Mouse (Mus musculus): ENCODE measurements at regions not wholly inside any gene's neighbourhood (a gene's known extent, or its start where the extent isn't known, plus 50 kb on each side); places are given as distances from the start of the nearest gene placed in this dataset.

DNA sequence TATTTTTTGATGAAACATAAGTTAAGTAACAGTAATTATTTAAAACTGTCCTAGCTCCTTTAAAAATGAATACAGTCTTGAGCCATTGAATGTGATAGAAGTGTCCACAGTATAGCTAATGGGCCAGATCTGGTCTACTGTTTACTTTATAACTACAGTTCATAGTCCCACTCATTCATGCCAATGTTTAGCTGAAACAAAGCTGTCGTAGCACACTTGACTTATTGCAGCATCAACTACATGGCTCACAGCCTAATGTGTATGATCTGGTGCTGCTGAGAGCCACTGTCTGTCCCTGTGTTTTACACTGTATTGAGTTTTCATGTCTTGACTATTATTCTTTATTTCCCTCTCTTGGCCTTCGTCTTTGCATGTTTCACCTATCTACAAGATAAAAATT, 787.1 kb downstream of the Tbl1xr1 start:
- Histone ChIP-seq H3K79me2 (replicated peaks; ENCODE audit: control insufficient read depth, extremely low read depth, insufficient read depth, poor library complexity, severe bottlenecking) (no peaks in the 10 kb centered on the region), H3K9me3 (replicated peaks; ENCODE audit: low read length) (no peaks in the 10 kb centered on the region), H3K27me3 (replicated peaks) (no peaks in the 10 kb centered on the region), H3K9ac (ENCODE audit: insufficient read depth, low read depth) (no peak overlapping the region), H3K27ac (ENCODE audit: insufficient read depth, low read depth) (no peak overlapping the region), H3K4me1 (ENCODE audit: control insufficient read depth in 1 of 2, insufficient read depth in 2 of 2) (no peaks in the 10 kb centered on the region), H3K4me2 (ENCODE audit: insufficient read depth, low read depth, poor library complexity, severe bottlenecking) (no peak overlapping the region), H3K4me3 (replicated peaks in 1 of 3; ENCODE audit: low read depth in 2 of 3, low read length in 2 of 3, poor library complexity in 1 of 3) (no peak overlapping the region), H3K36me3 (replicated peaks in 1 of 2; ENCODE audit: control insufficient read depth in 1 of 2, insufficient read depth in 1 of 2, low read length in 1 of 2) (no peaks in the 10 kb centered on the region)
- DNase-seq (ENCODE audit: extremely low read depth), result no peak
- in situ Hi-C loops (cut with MboI; ENCODE audit: low pct_ligation_motif_present, low pct_unique_long_range_greater_than_20kb, low sequenced_read_pairs) (no loop called here), dilution Hi-C loops (cut with MboI; ENCODE audit: extremely low pct_ligation_motif_present, extremely low pct_unique_long_range_greater_than_20kb, low sequenced_read_pairs) (no loop called here)
- TF ChIP-seq POLR2A (IDR thresholded peaks at IDR 0.05; ENCODE audit: low read depth, low read length), result no peak
- no peak for TF ChIP-seq PAX5 (IDR thresholded peaks at IDR 0.05; ENCODE audit: low read length)
- no peak for TF ChIP-seq E2F4 (IDR thresholded peaks at IDR 0.05; ENCODE audit: insufficient replicate concordance, low read depth, low read length)

DNA sequence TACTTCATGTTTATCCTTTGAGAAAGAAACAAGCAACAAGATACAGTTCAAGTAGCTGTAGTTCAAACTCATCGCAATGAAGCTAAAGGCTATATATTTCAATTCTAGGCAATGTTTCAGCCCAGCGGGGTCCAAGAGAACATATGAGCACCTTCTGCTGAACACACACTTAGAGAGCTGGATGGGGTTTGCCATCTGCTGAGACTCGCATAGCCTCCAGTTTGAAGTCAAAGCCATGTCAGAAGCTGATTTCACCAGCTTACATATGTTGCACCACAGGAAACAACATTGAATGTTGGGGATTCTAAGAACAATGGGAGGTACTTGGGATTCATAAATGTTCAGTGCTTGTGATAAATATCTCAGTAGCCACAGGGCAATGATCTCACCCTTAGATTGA, 801.4 kb downstream of the Tbl1xr1 start:
- dilution Hi-C loops (cut with MboI; ENCODE audit: extremely low pct_ligation_motif_present, extremely low pct_unique_long_range_greater_than_20kb, low sequenced_read_pairs), result no loop called here
- no peak for DNase-seq (ENCODE audit: extremely low read depth)
- in situ Hi-C loops (cut with MboI; ENCODE audit: low pct_ligation_motif_present, low pct_unique_long_range_greater_than_20kb, low sequenced_read_pairs), result no loop called here

DNA sequence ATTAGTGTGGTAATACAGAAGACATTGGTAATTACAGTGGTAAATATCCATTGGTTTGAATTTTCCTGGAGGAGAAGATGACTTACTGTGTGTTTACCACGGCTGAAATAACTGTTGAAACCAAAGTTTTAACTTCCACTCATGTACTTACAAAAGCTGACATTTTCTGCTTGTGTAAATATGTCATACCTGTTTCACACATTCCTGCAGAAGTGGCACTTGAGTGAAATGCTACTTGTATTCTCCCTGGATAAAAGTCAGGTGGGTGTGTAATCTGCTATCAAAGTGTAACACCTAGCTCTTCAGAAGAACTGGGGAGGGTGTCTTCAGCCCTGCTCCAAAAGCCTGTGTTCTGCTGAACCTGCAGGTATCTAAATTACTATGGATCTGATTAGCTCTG, 816.3 kb downstream of the Tbl1xr1 start:
- no peaks in the 10 kb centered on the region for H3K36me3 ChIP-seq (replicated peaks in 1 of 2; ENCODE audit: control insufficient read depth in 1 of 2, insufficient read depth in 1 of 2, low read length in 1 of 2)
- H3K9ac ChIP-seq (ENCODE audit: insufficient read depth, low read depth), result no peak overlapping the region
- no peak overlapping the region for H3K27ac ChIP-seq (ENCODE audit: insufficient read depth, low read depth)
- TF ChIP-seq MEF2A (IDR thresholded peaks at IDR 0.05; ENCODE audit: borderline replicate concordance, low read depth, low read length) (no peak), SMC3 (IDR thresholded peaks at IDR 0.05; ENCODE audit: low read depth, low read length) (no peak), GABPA (IDR thresholded peaks at IDR 0.05; ENCODE audit: insufficient replicate concordance, low read depth, low read length) (no peak), MAX (IDR thresholded peaks at IDR 0.05; ENCODE audit: low read length) (no peak), TCF12 (IDR thresholded peaks at IDR 0.05; ENCODE audit: low read depth, low read length) (no peak), NELFE (IDR thresholded peaks at IDR 0.05; ENCODE audit: low read depth, low read length) (no peak)
- H3K4me2 ChIP-seq (ENCODE audit: insufficient read depth, low read depth, poor library complexity, severe bottlenecking), result no peak overlapping the region
- no peaks in the 10 kb centered on the region for H3K9me3 ChIP-seq (replicated peaks; ENCODE audit: low read length)
- no peak for DNase-seq (ENCODE audit: extremely low read depth)
- H3K4me1 ChIP-seq (ENCODE audit: control insufficient read depth in 1 of 2, insufficient read depth in 2 of 2), result 0 out of 4 replicates have a peak, but pooled peaks cover 0 to 3% of the 10 kb centered on the region in 2 experiments
- no peak overlapping the region for H3K4me3 ChIP-seq (replicated peaks in 1 of 3; ENCODE audit: low read depth in 2 of 3, low read length in 2 of 3, poor library complexity in 1 of 3)
- in situ Hi-C loops (cut with MboI; ENCODE audit: low pct_ligation_motif_present, low pct_unique_long_range_greater_than_20kb, low sequenced_read_pairs) (no loop called here), dilution Hi-C loops (cut with MboI; ENCODE audit: extremely low pct_ligation_motif_present, extremely low pct_unique_long_range_greater_than_20kb, low sequenced_read_pairs) (no loop called here)
- H3K27me3 ChIP-seq (replicated peaks), result no peaks in the 10 kb centered on the region
- H3K79me2 ChIP-seq (replicated peaks; ENCODE audit: control insufficient read depth, extremely low read depth, insufficient read depth, poor library complexity, severe bottlenecking), result no peaks in the 10 kb centered on the region

More for the DNA sequence above, 801.4 kb downstream of the Tbl1xr1 start:
- no peak for TF ChIP-seq JUN (IDR thresholded peaks at IDR 0.05; ENCODE audit: insufficient read depth, low read depth, low read length)
- no peak for TF ChIP-seq POLR2A (IDR thresholded peaks at IDR 0.05; ENCODE audit: low read depth, low read length)
- TF ChIP-seq ZMIZ1 (IDR thresholded peaks at IDR 0.05; ENCODE audit: low read depth, low read length), result no peak
- no peak for TF ChIP-seq SIN3A (IDR thresholded peaks at IDR 0.05; ENCODE audit: low read length)
- no peak for TF ChIP-seq EP300 (IDR thresholded peaks at IDR 0.05; ENCODE audit: low read length)
- TF ChIP-seq MAFK (IDR thresholded peaks at IDR 0.05; ENCODE audit: insufficient replicate concordance, low read length), result no peak
- no peak for TF ChIP-seq RCOR1 (conservative IDR thresholded peaks at IDR 0.05; ENCODE audit: low read depth, low read length)
- no peak for TF ChIP-seq KAT2A (IDR thresholded peaks at IDR 0.05; ENCODE audit: insufficient replicate concordance, low read length)
- TF ChIP-seq TCF12 (IDR thresholded peaks at IDR 0.05; ENCODE audit: low read depth, low read length), result no peak
- TF ChIP-seq MYC (IDR thresholded peaks at IDR 0.05; ENCODE audit: low read depth, low read length), result no peak
- no peak for TF ChIP-seq POLR2AphosphoS2 (IDR thresholded peaks at IDR 0.05; ENCODE audit: low read depth, low read length)
- TF ChIP-seq ZNF384 (IDR thresholded peaks at IDR 0.05; ENCODE audit: low read depth, low read length), result no peak
- TF ChIP-seq USF2 (conservative IDR thresholded peaks at IDR 0.05; ENCODE audit: low read depth, low read length), result no peak
- no peak for TF ChIP-seq E2F4 (IDR thresholded peaks at IDR 0.05; ENCODE audit: insufficient replicate concordance, low read depth, low read length)
- no peak for TF ChIP-seq CTCF (conservative IDR thresholded peaks at IDR 0.05 in 1 of 2, IDR thresholded peaks at IDR 0.05 in 1 of 2; ENCODE audit: low read depth in 2 of 2, low read length in 2 of 2)
- no peak overlapping the region for H3K4me3 ChIP-seq (replicated peaks in 1 of 3; ENCODE audit: low read depth in 2 of 3, low read length in 2 of 3, poor library complexity in 1 of 3)
- H3K27me3 ChIP-seq (replicated peaks), result no peaks in the 10 kb centered on the region
- H3K79me2 ChIP-seq (replicated peaks; ENCODE audit: control insufficient read depth, extremely low read depth, insufficient read depth, poor library complexity, severe bottlenecking), result no peaks in the 10 kb centered on the region
- H3K9ac ChIP-seq (ENCODE audit: insufficient read depth, low read depth), result no peak overlapping the region
- no peaks in the 10 kb centered on the region for H3K4me1 ChIP-seq (ENCODE audit: control insufficient read depth in 1 of 2, insufficient read depth in 2 of 2)
- no peak overlapping the region for H3K27ac ChIP-seq (ENCODE audit: insufficient read depth, low read depth)
- H3K4me2 ChIP-seq (ENCODE audit: insufficient read depth, low read depth, poor library complexity, severe bottlenecking), result no peak overlapping the region
- no peaks in the 10 kb centered on the region for H3K36me3 ChIP-seq (replicated peaks in 1 of 2; ENCODE audit: control insufficient read depth in 1 of 2, insufficient read depth in 1 of 2, low read length in 1 of 2)
- no peaks in the 10 kb centered on the region for H3K9me3 ChIP-seq (replicated peaks; ENCODE audit: low read length)
